Mouse (Mus musculus): ENCODE measurements at regions not wholly inside any gene's neighbourhood (a gene's known extent, or its start where the extent isn't known, plus 50 kb on each side); places are given as distances from the start of the nearest gene placed in this dataset.

DNA sequence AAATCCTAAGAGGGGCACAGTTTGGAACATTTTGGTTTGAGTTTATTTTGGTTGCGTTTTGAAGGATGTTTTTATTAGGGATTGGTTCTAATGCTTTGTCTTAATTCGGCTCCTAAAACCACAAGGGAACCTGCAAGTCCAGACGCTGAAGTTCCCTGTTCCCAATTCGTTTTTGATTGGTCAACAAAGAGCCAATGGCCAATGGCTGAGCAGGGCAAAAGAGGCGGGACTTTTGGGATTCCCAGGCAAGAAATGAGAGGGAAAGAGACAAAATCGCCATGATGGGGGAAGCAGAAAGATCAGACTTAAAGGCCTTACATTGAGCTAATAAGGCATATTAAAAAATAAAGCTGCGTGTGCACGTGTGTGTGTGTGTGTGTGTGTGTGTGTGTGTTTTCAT, 76.3 kb downstream of the Cartpt start:
- ATAC-seq (ENCODE audit: low FRiP score, low TSS enrichment), result no peak
- no peaks in the 10 kb centered on the region for H3K4me1 ChIP-seq (ENCODE audit: control insufficient read depth, insufficient read depth, low read length)
- no peaks in the 10 kb centered on the region for H3K36me3 ChIP-seq (ENCODE audit: control insufficient read depth, insufficient read depth, low read length)
- no peak overlapping the region for H3K27ac ChIP-seq (ENCODE audit: low read depth, low read length)
- no peak overlapping the region for H3K4me2 ChIP-seq (replicated peaks; ENCODE audit: low read depth, low read length)
- no peak overlapping the region for H3K9ac ChIP-seq (ENCODE audit: low read depth, low read length)
- H3K9me3 ChIP-seq (ENCODE audit: control insufficient read depth, low read length), result no peaks in the 10 kb centered on the region
- no peaks in the 10 kb centered on the region for H3K27me3 ChIP-seq (ENCODE audit: control insufficient read depth, insufficient read depth, low read length)
- H3K4me3 ChIP-seq (ENCODE audit: low read length), result no peak overlapping the region
- WGBS, result 67% methylated on average over 8 of the region's 8 CpGs

DNA sequence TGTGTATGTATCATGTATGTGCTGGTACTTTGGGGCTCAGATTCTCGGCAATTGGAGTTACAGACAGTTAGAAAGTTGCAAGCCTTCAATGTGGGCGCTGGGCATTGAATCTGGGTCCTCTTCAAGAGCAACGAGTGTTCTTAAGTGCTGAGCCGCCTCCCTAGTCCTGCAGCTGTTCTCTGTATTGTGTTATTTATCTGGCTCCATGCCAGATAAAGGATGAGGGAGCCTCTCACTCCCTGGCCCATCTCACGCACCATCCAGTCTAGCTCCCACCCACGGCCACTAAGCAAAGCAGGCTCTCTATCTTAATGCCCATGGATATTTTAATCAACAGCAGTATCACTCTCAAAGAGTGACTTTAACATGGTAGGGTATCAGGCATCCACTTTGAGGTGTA, 84.2 kb downstream of the Cartpt start:
- no peak for ATAC-seq (ENCODE audit: low FRiP score, low TSS enrichment)
- Histone ChIP-seq H3K4me2 (replicated peaks; ENCODE audit: low read depth, low read length) (no peak overlapping the region), H3K9ac (ENCODE audit: low read depth, low read length) (no peak overlapping the region), H3K9me3 (ENCODE audit: control insufficient read depth, low read length) (no peaks in the 10 kb centered on the region), H3K27ac (ENCODE audit: low read depth, low read length) (no peak overlapping the region), H3K4me3 (ENCODE audit: low read length) (no peak overlapping the region), H3K4me1 (ENCODE audit: control insufficient read depth, insufficient read depth, low read length) (no peaks in the 10 kb centered on the region), H3K36me3 (ENCODE audit: control insufficient read depth, insufficient read depth, low read length) (no peaks in the 10 kb centered on the region), H3K27me3 (ENCODE audit: control insufficient read depth, insufficient read depth, low read length) (no peaks in the 10 kb centered on the region)
- WGBS, result 59% methylated on average over 6 of the region's 6 CpGs

DNA sequence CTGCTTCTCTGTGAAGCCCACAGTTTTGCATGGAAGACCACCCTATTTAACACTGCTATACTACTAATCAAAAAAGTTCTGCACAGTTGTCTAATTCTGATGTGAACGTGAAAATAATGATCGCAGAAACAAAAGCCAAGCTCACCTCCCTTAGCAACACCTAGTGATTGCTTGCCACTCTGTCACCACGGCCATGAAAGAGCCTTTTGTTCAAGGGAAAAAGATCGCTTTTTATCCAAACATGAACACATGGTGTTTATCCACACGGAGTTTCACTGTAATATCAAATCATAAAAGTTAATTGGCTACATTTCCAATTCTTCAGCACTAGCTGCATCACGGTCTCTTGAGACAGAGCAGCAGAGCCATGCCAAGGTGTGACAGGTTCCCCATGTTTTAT, 85.1 kb downstream of the Cartpt start:
- WGBS, result 68% methylated on average over 6 of the region's 6 CpGs
- no peak overlapping the region for H3K4me2 ChIP-seq (replicated peaks; ENCODE audit: low read depth, low read length)

DNA sequence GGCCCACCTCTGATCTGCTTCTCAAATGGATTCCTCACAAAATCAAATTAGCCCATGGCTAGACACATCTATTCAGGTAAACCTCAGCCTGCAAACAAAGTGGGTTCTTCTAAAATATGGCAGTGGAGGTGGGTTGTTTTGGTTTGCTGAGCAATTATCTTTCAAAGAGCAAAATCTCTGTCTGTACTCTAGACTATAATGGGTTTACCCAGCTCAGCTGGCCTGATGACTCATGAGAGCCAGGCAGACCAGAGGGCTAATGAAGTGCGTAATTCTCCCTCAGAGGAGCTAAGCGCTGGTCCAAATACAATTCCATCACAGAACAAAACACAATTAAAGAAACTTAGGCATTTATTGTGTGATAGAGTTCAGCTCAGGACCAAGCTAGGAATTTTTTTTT, 86.1 kb downstream of the Cartpt start:
- no peaks in the 10 kb centered on the region for H3K27me3 ChIP-seq (ENCODE audit: control insufficient read depth, insufficient read depth, low read length)
- H3K36me3 ChIP-seq (ENCODE audit: control insufficient read depth, insufficient read depth, low read length), result no peaks in the 10 kb centered on the region
- ATAC-seq (ENCODE audit: low FRiP score, low TSS enrichment), result no peak
- H3K4me3 ChIP-seq (ENCODE audit: low read length), result no peak overlapping the region
- H3K9ac ChIP-seq (ENCODE audit: low read depth, low read length), result no peak overlapping the region
- no peaks in the 10 kb centered on the region for H3K4me1 ChIP-seq (ENCODE audit: control insufficient read depth, insufficient read depth, low read length)
- H3K27ac ChIP-seq (ENCODE audit: low read depth, low read length), result no peak overlapping the region
- no peak overlapping the region for H3K4me2 ChIP-seq (replicated peaks; ENCODE audit: low read depth, low read length)
- WGBS, result 53% methylated on average over 2 of the region's 2 CpGs
- H3K9me3 ChIP-seq (ENCODE audit: control insufficient read depth, low read length), result no peaks in the 10 kb centered on the region

More for the DNA sequence above, 85.1 kb downstream of the Cartpt start:
- no peaks in the 10 kb centered on the region for H3K36me3 ChIP-seq (ENCODE audit: control insufficient read depth, insufficient read depth, low read length)
- no peaks in the 10 kb centered on the region for H3K4me1 ChIP-seq (ENCODE audit: control insufficient read depth, insufficient read depth, low read length)
- no peak for ATAC-seq (ENCODE audit: low FRiP score, low TSS enrichment)
- no peaks in the 10 kb centered on the region for H3K9me3 ChIP-seq (ENCODE audit: control insufficient read depth, low read length)
- no peak overlapping the region for H3K27ac ChIP-seq (ENCODE audit: low read depth, low read length)
- no peaks in the 10 kb centered on the region for H3K27me3 ChIP-seq (ENCODE audit: control insufficient read depth, insufficient read depth, low read length)
- no peak overlapping the region for H3K4me3 ChIP-seq (ENCODE audit: low read length)
- H3K9ac ChIP-seq (ENCODE audit: low read depth, low read length), result no peak overlapping the region

DNA sequence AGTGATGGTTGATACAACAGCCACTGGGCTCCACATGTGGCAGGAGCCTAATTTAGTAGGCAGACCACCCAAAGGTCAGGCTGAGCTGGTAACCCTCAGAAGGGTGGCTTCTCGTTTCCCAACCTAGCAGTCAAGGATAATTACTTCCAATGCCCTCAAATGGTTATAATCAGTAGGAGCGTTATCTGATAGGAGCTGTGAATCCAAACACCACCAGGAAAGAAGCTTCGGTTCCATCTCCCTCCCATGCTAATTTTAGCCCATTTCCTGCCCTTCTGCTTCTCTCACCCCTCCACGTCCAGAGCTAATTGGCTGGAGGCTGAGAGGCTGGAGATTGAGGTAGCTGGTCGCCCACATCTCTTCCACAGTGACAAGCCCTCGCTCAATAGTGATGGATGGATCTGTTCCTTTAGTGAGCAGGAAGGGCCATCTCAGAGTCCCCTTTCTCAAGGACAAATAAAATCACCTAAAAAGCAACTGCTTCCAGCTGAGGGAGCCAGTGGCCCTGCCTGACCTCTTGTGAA, 86.8 kb downstream of the Cartpt start:
- Histone ChIP-seq H3K4me1 (ENCODE audit: control insufficient read depth, insufficient read depth, low read length) (no peaks in the 10 kb centered on the region), H3K36me3 (ENCODE audit: control insufficient read depth, insufficient read depth, low read length) (no peaks in the 10 kb centered on the region), H3K9ac (ENCODE audit: low read depth, low read length) (no peak overlapping the region), H3K9me3 (ENCODE audit: control insufficient read depth, low read length) (no peaks in the 10 kb centered on the region), H3K4me3 (ENCODE audit: low read length) (no peak overlapping the region), H3K27me3 (ENCODE audit: control insufficient read depth, insufficient read depth, low read length) (no peaks in the 10 kb centered on the region), H3K4me2 (replicated peaks; ENCODE audit: low read depth, low read length) (no peak overlapping the region), H3K27ac (ENCODE audit: low read depth, low read length) (no peak overlapping the region)
- ATAC-seq (ENCODE audit: low FRiP score, low TSS enrichment), result peak; percentile 77; the same call in 1 of the 2 replicates
- 14% methylated on average over 6 of the region's 6 CpGs for WGBS

DNA sequence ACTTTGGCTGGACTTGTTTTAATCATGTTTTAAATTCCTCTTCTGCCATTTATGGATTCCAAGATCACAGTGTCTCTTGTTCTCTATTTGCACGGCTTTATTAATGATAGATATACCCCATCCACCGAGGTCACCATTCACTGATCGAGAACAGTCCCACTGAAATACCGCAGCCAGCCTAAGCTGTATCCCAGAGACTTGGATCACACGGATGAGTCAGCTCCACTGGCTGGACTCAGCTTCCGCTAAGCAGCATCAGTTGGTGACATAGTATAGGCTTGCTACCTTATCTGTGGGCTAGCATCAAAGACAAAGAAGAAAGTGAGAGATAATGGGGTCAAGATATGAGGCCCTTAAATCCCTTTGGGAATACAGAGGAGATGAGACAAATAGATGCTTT, 106.4 kb downstream of the Cartpt start:
- Histone ChIP-seq H3K4me3 (ENCODE audit: low read length) (no peak overlapping the region), H3K9me3 (ENCODE audit: control insufficient read depth, low read length) (no peaks in the 10 kb centered on the region), H3K4me1 (ENCODE audit: control insufficient read depth, insufficient read depth, low read length) (no peaks in the 10 kb centered on the region), H3K9ac (ENCODE audit: low read depth, low read length) (no peak overlapping the region), H3K4me2 (replicated peaks; ENCODE audit: low read depth, low read length) (no peak overlapping the region), H3K27me3 (ENCODE audit: control insufficient read depth, insufficient read depth, low read length) (no peaks in the 10 kb centered on the region), H3K36me3 (ENCODE audit: control insufficient read depth, insufficient read depth, low read length) (no peaks in the 10 kb centered on the region), H3K27ac (ENCODE audit: low read depth, low read length) (no peak overlapping the region)
- no peak for ATAC-seq (ENCODE audit: low FRiP score, low TSS enrichment)
- WGBS, result 83% methylated on average over 6 of the region's 6 CpGs

DNA sequence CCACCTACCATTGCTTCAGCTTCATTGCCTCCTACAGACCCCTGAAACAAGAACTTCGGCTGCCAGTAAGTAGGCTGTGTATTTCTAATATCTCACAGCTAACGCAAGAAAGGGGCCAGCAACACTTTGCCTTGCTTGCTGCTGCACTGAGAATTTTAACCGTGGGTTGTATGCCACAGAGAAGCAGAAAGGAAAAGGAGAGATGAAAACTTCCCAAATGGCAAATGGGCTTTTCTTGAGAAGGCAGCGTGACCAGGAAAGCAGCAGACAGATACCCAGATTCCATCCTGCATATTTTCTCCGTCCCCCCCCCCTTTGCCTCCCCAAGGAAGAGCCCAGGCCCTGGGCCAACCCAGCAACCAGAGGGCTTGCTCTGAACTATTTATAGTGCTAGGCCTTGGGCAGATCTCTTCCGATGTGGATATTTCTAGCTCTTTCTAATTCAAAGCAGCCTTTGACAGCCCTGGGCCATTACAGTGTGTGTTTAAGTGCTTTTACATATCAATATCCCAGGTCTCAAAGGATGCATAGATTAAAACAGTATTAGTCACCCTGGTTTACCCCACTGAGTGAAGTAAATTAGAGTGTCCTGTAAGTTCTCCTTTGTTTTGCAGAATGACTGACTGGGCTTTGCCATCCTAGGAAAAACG, 107.0 kb downstream of the Cartpt start:
- H3K4me2 ChIP-seq (replicated peaks; ENCODE audit: low read depth, low read length), result no peak overlapping the region
- no peak for ATAC-seq (ENCODE audit: low FRiP score, low TSS enrichment)
- WGBS, result 64% methylated on average over 7 of the region's 7 CpGs
- H3K4me3 ChIP-seq (ENCODE audit: low read length), result no peak overlapping the region
- H3K4me1 ChIP-seq (ENCODE audit: control insufficient read depth, insufficient read depth, low read length), result no peaks in the 10 kb centered on the region
- no peaks in the 10 kb centered on the region for H3K27me3 ChIP-seq (ENCODE audit: control insufficient read depth, insufficient read depth, low read length)
- no peak overlapping the region for H3K27ac ChIP-seq (ENCODE audit: low read depth, low read length)
- no peaks in the 10 kb centered on the region for H3K9me3 ChIP-seq (ENCODE audit: control insufficient read depth, low read length)
- H3K9ac ChIP-seq (ENCODE audit: low read depth, low read length), result no peak overlapping the region
- no peaks in the 10 kb centered on the region for H3K36me3 ChIP-seq (ENCODE audit: control insufficient read depth, insufficient read depth, low read length)

DNA sequence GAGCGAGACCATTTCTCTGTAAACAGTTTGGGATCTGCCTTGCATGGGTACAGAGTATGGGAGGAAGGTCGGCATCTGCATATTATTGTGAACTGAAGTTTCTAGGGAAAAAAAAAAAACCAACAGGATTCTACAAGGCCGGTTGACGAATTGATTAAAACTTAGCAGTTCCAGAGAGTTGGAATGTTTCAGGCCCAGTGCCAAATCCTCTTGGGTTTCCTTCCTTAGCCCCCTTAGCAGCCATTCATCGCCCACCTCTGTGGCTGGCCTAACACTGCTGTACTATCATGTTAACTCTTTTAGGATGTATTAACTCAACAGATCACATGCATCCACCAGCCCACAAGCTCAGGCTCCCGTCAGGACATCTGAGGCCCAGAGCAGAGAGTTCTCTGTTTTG, 107.9 kb downstream of the Cartpt start:
- Histone ChIP-seq H3K9ac (ENCODE audit: low read depth, low read length) (no peak overlapping the region), H3K4me2 (replicated peaks; ENCODE audit: low read depth, low read length) (no peak overlapping the region), H3K27ac (ENCODE audit: low read depth, low read length) (no peak overlapping the region), H3K4me1 (ENCODE audit: control insufficient read depth, insufficient read depth, low read length) (no peaks in the 10 kb centered on the region), H3K9me3 (ENCODE audit: control insufficient read depth, low read length) (no peaks in the 10 kb centered on the region), H3K4me3 (ENCODE audit: low read length) (no peak overlapping the region), H3K27me3 (ENCODE audit: control insufficient read depth, insufficient read depth, low read length) (no peaks in the 10 kb centered on the region), H3K36me3 (ENCODE audit: control insufficient read depth, insufficient read depth, low read length) (no peaks in the 10 kb centered on the region)
- no peak for ATAC-seq (ENCODE audit: low FRiP score, low TSS enrichment)
- WGBS, result 76% methylated on average over 6 of the region's 6 CpGs

DNA sequence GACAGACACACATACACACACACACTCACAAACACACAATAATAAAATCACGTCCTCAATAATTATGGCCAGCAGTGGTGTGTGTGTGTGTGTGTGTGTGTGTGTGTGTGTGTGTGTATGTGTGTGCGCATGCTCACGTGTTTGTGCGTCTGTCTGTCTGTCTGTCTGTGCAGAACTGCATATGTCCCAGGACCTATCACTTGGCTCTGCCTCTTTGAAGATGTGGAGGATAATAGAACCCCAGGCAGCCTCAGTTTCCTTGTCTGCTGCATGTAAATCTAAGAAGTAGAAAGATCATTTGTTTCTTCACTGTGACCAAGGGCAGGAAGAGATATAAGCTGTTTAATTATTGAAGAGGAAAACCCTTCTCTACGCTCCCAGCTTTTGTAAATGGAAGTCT, 109.9 kb downstream of the Cartpt start:
- no peaks in the 10 kb centered on the region for H3K27me3 ChIP-seq (ENCODE audit: control insufficient read depth, insufficient read depth, low read length)
- no peaks in the 10 kb centered on the region for H3K4me1 ChIP-seq (ENCODE audit: control insufficient read depth, insufficient read depth, low read length)
- H3K4me3 ChIP-seq (ENCODE audit: low read length), result no peak overlapping the region
- H3K9ac ChIP-seq (ENCODE audit: low read depth, low read length), result no peak overlapping the region
- H3K9me3 ChIP-seq (ENCODE audit: control insufficient read depth, low read length), result no peaks in the 10 kb centered on the region
- 86% methylated on average over 5 of the region's 5 CpGs for WGBS
- no peak overlapping the region for H3K4me2 ChIP-seq (replicated peaks; ENCODE audit: low read depth, low read length)
- no peak for ATAC-seq (ENCODE audit: low FRiP score, low TSS enrichment)
- H3K36me3 ChIP-seq (ENCODE audit: control insufficient read depth, insufficient read depth, low read length), result no peaks in the 10 kb centered on the region
- H3K27ac ChIP-seq (ENCODE audit: low read depth, low read length), result no peak overlapping the region
